Mouse (Mus musculus) hindbrain, embryonic 10.5 days (tissue): ENCODE data around the gene Kmt2c. TPM values are rescaled to one million over a fixed set of nuclear protein-coding genes. Genes with fewer than 3 reads are reported as not detected.

ENCODE experiments used
- DNase-seq: peaks from one replicate; pipeline ENCODE4 v3.0.0-alpha.2; 2017; ENCODE audit warnings: low spot score
- H3K27ac ChIP-seq: fragments of 300-500 bp; sonication (generic); 2 replicates; pipeline ENCODE4 v1.5.1; 2016; ENCODE audit warnings: mild to moderate bottlenecking, moderate library complexity
- H3K27me3 ChIP-seq: fragments of 300-500 bp; sonication (generic); 2 replicates; pipeline ENCODE4 v1.6.1; 2016; ENCODE audit warnings: mild to moderate bottlenecking; ENCODE audit not compliant: poor library complexity, insufficient read depth, severe bottlenecking
- H3K36me3 ChIP-seq: fragments of 300-500 bp; sonication (generic); 2 replicates; pipeline ENCODE4 v1.6.1; 2016; ENCODE audit warnings: mild to moderate bottlenecking, moderate library complexity
- H3K4me1 ChIP-seq: fragments of 300-500 bp; sonication (generic); replicated peaks from 2 replicates; pipeline ENCODE4 v1.6.1; 2016; ENCODE audit warnings: mild to moderate bottlenecking
- H3K4me3 ChIP-seq: fragments of 300-500 bp; sonication (generic); 2 replicates; pipeline ENCODE4 v1.5.1; 2016; ENCODE audit warnings: mild to moderate bottlenecking, moderate library complexity
- H3K9me3 ChIP-seq: fragments of 300-500 bp; sonication (generic); 2 replicates; pipeline ENCODE4 v1.6.1; 2016; ENCODE audit warnings: mild to moderate bottlenecking, moderate library complexity
- WGBS: fragments of 180-500 bp; shearing (Covaris S2); methylation state at CpG from one replicate; pipeline ENCODE4 v1.1.7; 2016; 5-methylcytosine and 5-hydroxymethylcytosine counted together
- polyA plus RNA-seq: library from polyadenylated mRNA; unstranded; fragments of >200 nt; fragmentation: Nextera tagmentation; extraction: Ambion mirVana; gene quantifications from 2 replicates; pipeline ENCODE4 v1.2.1, GENCODE M21; 2016

The Kmt2c gene
- polyA plus RNA-seq, result 12.2 and 12.5 TPM in 2 replicates

DNA sequence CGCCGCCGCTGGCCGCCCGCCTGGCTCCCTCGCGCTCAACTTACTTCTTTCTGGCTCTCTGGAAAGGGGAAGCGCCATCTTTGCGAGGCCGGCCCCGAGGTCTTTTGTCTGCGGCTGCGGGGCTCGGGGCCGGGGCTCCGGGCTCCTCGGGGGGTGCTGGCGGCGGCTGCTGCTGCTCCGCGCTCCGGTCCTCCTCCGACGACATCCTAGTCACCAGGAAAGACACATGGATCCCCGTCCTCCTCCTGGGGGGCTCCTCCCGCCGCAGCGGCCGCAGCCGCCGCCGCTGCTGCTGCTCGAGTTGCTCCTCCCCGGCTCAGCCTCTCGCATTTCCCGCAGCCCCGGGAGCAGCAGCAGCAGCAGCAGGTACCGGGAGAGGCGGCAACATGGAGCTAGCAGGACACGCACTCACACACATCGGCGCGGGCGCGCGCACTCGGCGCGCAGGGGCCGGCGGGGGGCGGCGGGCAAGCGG is at the start of gene Kmt2c:
Gene Kmt2c, minus strand, starts transcription at position 438 of the 475 bp plus-strand sequence.
- WGBS, result 2% methylated on average over 54 of the region's 54 CpGs
- Histone ChIP-seq H3K4me1 (peaks cover 15% of the 10 kb centered on the region), H3K36me3 (no peaks in the 10 kb centered on the region), H3K4me3 (peak within 1 kb of the TSS; percentile 82), H3K27ac (peak within 1 kb of the TSS; percentile 98), H3K9me3 (no peaks in the 10 kb centered on the region), H3K27me3 (no peaks in the 10 kb centered on the region)
- peak; percentile 85 for DNase-seq

DNA sequence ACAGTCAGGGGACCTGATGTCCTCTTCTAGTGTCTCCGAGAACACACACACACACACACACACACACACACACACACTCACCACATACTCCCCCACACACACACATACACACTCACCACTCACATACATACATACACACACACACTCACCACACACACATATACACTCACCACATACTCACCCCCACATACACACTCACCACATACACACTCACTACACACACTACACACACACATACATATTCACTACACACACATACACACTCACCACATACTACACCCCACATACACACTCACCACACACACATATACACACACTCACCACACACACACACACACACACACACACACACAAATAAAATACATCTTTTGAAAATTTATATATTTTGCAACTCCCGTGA is 48.3 kb upstream of the Kmt2c start:
- Histone ChIP-seq H3K9me3 (no peaks in the 10 kb centered on the region), H3K27me3 (no peaks in the 10 kb centered on the region), H3K27ac (no peak overlapping the region), H3K36me3 (no peaks in the 10 kb centered on the region), H3K4me1 (no peaks in the 10 kb centered on the region), H3K4me3 (no peak overlapping the region)
- 94% methylated on average over 2 of the region's 2 CpGs for WGBS
- no peak for DNase-seq

DNA sequence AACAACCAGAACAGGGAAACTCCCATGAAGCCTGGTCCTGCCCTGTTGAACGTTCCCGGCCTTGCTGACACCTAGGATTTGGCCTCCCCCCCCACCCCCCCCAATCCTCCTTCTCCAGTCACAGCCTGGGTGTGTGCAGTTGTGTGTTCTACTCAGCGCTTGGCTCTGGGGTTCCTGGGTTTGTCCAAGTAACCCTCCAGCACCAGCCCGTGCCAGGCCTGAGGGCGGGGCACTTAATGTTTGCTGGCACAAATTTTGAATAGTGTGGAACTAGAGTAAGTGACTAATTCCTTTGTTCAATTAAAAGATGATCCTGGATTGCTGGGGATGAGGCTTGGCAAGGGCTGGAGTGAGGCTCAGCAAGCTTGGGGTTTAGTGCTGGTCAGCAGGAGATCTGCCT is 46.0 kb upstream of the Kmt2c start:
- no peak for DNase-seq
- no peaks in the 10 kb centered on the region for H3K4me1 ChIP-seq
- WGBS, result 89% methylated on average over 5 of the region's 5 CpGs

DNA sequence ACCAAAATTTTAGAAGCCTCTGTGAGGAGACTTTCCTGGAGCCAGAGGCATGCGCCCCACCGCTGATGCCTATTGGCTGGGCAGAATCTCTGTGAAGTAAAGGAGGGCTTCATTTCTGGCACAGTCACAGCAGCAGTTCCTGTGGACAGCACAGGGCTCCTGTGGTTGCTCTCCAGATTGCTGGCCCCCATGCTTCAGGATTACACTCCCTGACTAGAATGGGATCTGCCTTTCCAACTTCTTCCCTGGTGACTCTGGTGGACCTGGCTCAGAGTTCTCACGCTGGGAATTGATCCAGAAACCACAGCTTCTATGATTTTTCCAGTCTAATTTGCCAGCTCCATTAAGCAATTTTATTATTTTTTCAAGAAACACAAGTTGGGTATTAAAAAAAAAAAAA is 45.5 kb upstream of the Kmt2c start:
- DNase-seq, result no peak
- Histone ChIP-seq H3K4me1 (no peaks in the 10 kb centered on the region), H3K9me3 (no peaks in the 10 kb centered on the region), H3K4me3 (no peak overlapping the region), H3K27me3 (no peaks in the 10 kb centered on the region), H3K27ac (no peak overlapping the region), H3K36me3 (no peaks in the 10 kb centered on the region)
- WGBS, result 93% methylated on average over 3 of the region's 3 CpGs

More for the DNA sequence above, 46.0 kb upstream of the Kmt2c start:
- no peak overlapping the region for H3K4me3 ChIP-seq
- H3K9me3 ChIP-seq, result no peaks in the 10 kb centered on the region
- no peaks in the 10 kb centered on the region for H3K27me3 ChIP-seq
- H3K27ac ChIP-seq, result no peak overlapping the region
- no peaks in the 10 kb centered on the region for H3K36me3 ChIP-seq

DNA sequence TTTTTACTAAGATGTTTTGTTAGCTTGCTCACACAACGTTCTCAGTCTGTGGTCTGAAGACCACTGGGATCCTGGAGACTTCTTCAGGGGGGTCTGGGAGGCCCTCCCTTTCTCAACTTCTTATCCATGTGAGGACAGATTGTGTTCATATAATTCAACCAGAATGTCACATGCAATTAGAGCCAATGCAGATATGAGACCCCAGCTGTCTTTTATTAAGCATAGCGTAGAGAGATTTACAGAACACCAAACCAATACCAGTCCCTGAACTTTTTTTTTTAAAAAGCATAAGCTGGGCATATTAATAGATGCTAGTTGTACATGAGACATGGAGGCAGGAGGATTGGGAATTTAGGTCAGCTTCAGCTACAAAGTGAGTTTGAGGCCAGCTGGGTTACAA is 43.1 kb upstream of the Kmt2c start:
- Histone ChIP-seq H3K4me1 (0 out of 2 replicates have a peak, but pooled peaks cover 3% of the 10 kb centered on the region), H3K4me3 (no peak overlapping the region), H3K27me3 (no peaks in the 10 kb centered on the region), H3K27ac (no peak overlapping the region), H3K36me3 (no peaks in the 10 kb centered on the region), H3K9me3 (no peaks in the 10 kb centered on the region)
- 66% methylated on average over 2 of the region's 2 CpGs for WGBS
- no peak for DNase-seq

DNA sequence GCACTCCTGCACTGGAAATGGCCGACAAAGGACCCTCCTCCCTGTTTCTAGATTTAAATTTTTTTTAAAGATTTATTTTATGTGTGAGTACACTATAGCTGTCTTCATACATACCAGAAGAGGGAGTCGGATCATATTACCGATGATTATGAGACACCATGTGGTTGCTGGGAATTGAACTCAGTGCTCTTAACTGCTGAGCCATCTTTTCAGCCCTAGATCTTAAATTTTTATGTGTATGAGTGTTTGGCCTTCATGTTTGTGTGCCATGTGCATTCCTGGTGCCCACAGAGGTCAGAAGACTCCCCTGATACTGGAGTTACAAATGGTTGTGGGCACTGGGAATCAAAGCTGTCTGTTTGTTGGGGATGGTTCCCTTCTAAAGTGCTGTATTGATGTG is 42.3 kb upstream of the Kmt2c start:
- H3K27me3 ChIP-seq, result no peaks in the 10 kb centered on the region
- H3K4me1 ChIP-seq, result 0 out of 2 replicates have a peak, but pooled peaks cover 3% of the 10 kb centered on the region
- H3K4me3 ChIP-seq, result no peak overlapping the region
- H3K36me3 ChIP-seq, result no peaks in the 10 kb centered on the region
- no peak for DNase-seq
- 89% methylated on average over 3 of the region's 3 CpGs for WGBS
- H3K27ac ChIP-seq, result no peak overlapping the region
- no peaks in the 10 kb centered on the region for H3K9me3 ChIP-seq

DNA sequence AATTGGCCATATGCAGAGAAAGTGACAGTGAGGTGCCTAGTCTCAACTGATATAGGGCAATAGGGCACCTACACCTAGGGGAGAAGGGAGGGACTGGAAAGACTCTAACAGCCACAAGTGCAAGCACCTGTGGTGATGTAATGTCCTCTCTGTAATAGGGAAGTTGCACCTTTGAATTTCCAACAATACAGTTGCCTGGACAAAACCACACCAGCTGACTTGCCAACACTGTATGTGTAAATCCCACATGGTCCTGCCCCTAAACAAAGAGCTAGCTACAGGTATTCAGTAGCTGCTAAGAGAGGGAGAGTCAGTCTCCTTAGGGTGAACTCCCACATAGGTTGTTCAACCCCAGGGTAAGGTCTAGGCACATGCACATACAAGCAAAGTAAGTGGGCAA is 41.8 kb upstream of the Kmt2c start:
- DNase-seq, result no peak
- H3K36me3 ChIP-seq, result no peaks in the 10 kb centered on the region
- no peak overlapping the region for H3K27ac ChIP-seq

DNA sequence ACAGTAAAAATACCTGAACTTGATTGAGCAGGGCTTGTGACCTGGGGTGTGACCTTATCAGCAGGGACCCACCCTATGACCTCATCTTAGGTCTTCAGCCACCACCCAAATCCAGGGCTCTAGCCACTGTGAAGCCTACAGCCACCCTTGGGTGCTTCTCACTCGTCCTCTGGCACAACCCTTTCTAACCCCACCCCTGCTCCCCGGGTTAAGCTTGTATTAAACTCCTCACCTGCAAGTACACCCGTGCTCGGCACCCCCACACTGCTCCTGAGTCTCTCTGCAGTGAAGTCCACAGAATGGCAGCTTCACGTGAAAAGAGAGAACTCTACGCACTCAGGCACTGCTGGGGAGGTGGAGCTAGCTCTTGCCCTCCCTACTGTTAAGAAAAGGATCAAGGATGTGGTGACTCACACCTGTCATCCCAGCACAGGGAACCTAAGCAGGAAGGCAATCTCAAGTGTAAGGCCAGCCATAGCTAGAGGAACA is 38.4 kb upstream of the Kmt2c start:
- Histone ChIP-seq H3K4me3 (no peak overlapping the region), H3K9me3 (no peaks in the 10 kb centered on the region), H3K27ac (no peak overlapping the region), H3K4me1 (0 out of 2 replicates have a peak, but pooled peaks cover 5% of the 10 kb centered on the region), H3K27me3 (no peaks in the 10 kb centered on the region), H3K36me3 (no peaks in the 10 kb centered on the region)
- DNase-seq, result no peak
- WGBS, result 46% methylated on average over 6 of the region's 6 CpGs

More for the DNA sequence above, 41.8 kb upstream of the Kmt2c start:
- Histone ChIP-seq H3K4me1 (0 out of 2 replicates have a peak, but pooled peaks cover 3% of the 10 kb centered on the region), H3K4me3 (no peak overlapping the region), H3K9me3 (no peaks in the 10 kb centered on the region), H3K27me3 (no peaks in the 10 kb centered on the region)

DNA sequence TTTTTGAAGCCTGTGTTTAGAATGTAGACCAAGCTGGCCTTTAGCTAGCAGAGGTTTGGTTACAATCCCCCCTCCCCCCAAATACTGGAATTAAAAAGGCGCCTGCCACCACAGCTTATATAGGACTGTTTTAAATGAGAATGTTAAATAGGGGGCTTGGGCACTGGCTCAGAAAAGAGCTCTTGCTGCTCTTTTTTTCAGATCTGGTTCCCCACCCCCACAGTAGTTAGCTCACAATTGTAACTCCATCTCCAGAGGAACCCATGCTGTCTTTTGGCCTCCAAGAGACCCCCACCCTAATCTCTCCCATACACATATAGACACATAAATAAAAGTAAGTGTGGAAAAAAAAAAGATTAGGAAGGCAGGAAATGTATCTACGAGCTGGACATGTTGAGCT is 37.9 kb upstream of the Kmt2c start:
- Histone ChIP-seq H3K36me3 (no peaks in the 10 kb centered on the region), H3K9me3 (no peaks in the 10 kb centered on the region), H3K27ac (no peak overlapping the region), H3K27me3 (no peaks in the 10 kb centered on the region), H3K4me3 (no peak overlapping the region), H3K4me1 (0 out of 2 replicates have a peak, but pooled peaks cover 5% of the 10 kb centered on the region)
- 50% methylated on average over 2 of the region's 2 CpGs for WGBS
- no peak for DNase-seq

DNA sequence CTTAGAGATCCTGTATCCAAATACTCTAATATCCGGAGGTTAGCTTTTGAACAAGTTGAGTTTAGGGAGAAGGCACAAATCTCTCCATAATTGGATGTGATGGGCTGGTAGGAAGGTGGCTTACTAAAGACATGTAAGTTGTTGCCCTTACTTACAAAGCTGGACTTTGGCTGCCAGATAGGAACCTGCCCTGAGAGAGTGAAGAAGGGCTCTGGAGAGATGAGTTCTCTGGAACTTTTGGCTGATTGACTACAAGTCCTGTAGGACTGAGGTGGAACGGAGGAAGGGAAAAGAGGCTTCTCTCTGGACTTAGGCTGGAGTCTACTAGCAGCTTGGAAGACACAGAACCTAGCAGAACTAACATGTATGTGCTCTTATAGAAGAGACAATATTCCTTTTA is 37.0 kb upstream of the Kmt2c start:
- no peaks in the 10 kb centered on the region for H3K9me3 ChIP-seq
- DNase-seq, result no peak
- no peaks in the 10 kb centered on the region for H3K27me3 ChIP-seq
- WGBS, result 84% methylated on average over 2 of the region's 2 CpGs
- H3K4me1 ChIP-seq, result 0 out of 2 replicates have a peak, but pooled peaks cover 5% of the 10 kb centered on the region
- no peaks in the 10 kb centered on the region for H3K36me3 ChIP-seq
- no peak overlapping the region for H3K27ac ChIP-seq
- H3K4me3 ChIP-seq, result no peak overlapping the region

DNA sequence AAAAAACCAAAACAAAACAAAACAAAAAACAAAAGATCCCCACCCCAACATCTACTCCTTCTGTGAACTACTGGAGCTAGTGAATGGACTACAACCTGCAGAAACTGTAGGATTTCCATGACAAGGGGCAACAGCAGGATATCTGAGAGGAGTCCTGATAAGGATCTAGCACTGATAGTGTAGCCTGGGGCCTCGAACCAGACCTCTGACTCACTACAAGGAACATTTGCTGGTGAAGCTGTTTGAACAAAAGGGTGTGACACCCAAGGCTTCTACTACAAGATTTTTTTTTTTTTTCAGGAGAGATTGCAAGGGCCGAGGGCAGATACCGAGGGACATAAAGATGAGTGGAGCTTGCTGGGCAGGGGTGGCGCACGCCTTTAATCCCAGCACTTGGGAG is 34.7 kb upstream of the Kmt2c start:
- peaks cover 9% of the 10 kb centered on the region for H3K4me1 ChIP-seq
- no peaks in the 10 kb centered on the region for H3K27me3 ChIP-seq
- WGBS, result 81% methylated on average over 5 of the region's 5 CpGs
- no peak overlapping the region for H3K4me3 ChIP-seq
- H3K36me3 ChIP-seq, result no peaks in the 10 kb centered on the region
- no peak for DNase-seq
- no peaks in the 10 kb centered on the region for H3K9me3 ChIP-seq
- H3K27ac ChIP-seq, result no peak overlapping the region

DNA sequence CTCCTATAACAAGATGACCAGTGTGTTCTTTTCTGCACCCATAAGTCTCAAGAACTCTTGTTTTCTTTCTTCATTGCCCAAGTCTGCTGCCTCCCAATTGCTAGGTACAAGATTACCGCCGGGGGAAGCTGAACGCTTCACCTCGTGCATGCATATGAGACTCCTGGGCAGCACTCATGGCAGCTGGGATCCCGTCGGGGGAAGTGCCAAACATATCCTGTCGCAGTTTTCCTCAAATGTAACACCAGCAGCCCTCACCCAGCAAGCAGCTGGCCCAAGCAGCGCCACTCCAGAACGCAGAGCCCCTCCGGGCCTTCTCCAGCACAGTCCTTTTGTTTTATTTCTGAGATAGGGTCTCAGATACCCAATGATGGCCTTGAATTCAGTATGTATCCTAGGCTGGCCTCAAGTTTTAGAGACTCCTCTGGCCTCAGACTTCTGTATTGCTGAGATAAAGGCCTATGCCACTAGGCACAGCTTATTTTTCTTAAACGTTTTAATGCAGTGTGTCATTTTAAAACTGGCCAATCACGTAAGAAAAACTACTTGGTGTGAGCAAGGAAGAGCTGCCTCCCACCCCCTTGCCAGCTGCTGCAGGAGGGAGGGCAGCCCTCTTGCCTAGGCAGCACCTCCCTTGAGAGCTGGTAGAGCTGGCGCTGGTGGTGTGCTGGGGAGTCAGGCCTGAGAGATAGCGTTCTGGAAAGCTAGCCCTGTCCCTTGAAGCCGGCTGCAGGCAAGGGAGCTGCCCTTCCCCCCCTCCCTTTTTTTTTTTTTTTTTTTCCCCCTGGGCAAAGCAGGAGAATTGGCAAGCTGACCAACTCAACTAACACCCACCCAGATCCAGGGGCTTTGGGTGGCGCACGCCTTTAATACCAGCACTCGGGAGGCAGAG is 33.9 kb upstream of the Kmt2c start:
- H3K27ac ChIP-seq, result no peak overlapping the region
- no peak for DNase-seq

DNA sequence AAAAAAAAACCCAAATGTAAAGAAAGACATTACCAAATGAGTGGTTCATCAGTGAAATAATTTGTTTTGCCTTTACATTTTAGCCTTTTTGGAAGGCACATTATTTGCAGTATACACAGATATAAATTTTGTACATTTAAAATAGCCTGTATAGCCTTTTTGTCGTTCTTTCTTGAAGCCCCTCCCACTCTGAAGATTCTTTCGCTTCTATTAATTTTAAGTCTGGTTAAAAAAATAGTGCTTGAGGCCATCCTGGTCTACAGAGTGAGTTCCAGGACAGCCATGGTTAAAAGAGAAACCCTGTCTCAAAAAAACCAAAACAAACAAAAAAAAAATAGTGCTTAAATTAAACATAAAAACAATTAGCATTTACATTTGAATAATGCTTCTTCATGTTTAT is 32.0 kb upstream of the Kmt2c start:
- 42% methylated on average over 2 of the region's 2 CpGs for WGBS
- H3K27ac ChIP-seq, result peak overlapping the region; percentile 95
- peak overlapping the region; percentile 70 for H3K4me3 ChIP-seq
- H3K9me3 ChIP-seq, result no peaks in the 10 kb centered on the region
- peaks cover 28% of the 10 kb centered on the region for H3K4me1 ChIP-seq
- DNase-seq, result no peak
- no peaks in the 10 kb centered on the region for H3K27me3 ChIP-seq
- no peaks in the 10 kb centered on the region for H3K36me3 ChIP-seq

More for the DNA sequence above, 33.9 kb upstream of the Kmt2c start:
- Histone ChIP-seq H3K4me1 (peaks cover 17% of the 10 kb centered on the region), H3K27me3 (no peaks in the 10 kb centered on the region), H3K4me3 (no peak overlapping the region), H3K36me3 (no peaks in the 10 kb centered on the region), H3K9me3 (no peaks in the 10 kb centered on the region)
- 56% methylated on average over 18 of the region's 18 CpGs for WGBS
